Mouse (Mus musculus) kidney, postnatal 36 days (tissue): ENCODE data around the gene 4930470P17Rik.

ENCODE experiments used
- DNase-seq, 2 experiments: peaks; one replicate each; pipeline ENCODE4 v3.0.0; 2021 to 2022; ENCODE audit warnings: mixed read lengths in 2 of 2

The 4930470P17Rik gene

DNA sequence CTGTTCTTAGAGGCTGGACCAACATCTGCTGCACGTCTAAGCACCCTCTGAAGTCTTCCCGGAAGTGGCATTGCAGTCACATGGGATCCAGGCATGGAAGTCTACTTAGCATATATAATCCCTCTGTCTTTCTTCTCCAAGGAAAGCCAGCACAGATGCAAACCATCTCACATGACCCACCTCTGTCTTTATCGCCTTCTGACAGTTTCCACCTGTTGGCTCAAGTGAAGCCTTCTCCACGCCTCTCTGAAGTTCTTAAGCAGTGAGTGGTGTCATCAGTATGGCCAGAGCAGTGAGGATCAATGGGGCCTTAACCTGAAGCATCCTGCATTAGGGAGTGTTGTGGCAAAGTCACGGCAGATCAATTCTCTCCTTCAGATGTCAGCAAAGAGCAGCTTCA lies 23.2 kb downstream of the 4930470P17Rik start:
- no peak for DNase-seq

- DNase-seq = no peak
These were observed 24.3 kb downstream of the 4930470P17Rik start for GRCm38 (mm10) chr2:170577502-170577901.

DNA sequence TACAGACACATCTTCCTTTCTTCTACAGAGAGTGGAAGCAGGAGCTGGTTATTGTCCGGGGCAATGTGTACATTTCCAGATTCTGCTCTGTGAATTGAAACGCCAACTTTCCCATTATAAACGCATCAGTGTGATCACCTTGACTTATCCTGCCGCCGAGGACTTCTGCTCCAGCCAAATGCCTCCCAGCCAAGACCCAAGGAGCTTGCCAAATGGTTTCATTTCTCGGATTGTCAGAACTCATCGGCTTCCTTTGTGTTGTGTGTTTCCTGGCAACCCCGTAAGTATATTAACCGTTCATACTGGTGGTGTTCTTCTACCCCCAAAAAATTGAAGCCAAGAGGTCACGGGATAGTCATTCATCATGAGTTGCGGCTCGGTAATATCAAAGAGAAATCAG lies 25.7 kb downstream of the 4930470P17Rik start:
- DNase-seq = no peak

DNA sequence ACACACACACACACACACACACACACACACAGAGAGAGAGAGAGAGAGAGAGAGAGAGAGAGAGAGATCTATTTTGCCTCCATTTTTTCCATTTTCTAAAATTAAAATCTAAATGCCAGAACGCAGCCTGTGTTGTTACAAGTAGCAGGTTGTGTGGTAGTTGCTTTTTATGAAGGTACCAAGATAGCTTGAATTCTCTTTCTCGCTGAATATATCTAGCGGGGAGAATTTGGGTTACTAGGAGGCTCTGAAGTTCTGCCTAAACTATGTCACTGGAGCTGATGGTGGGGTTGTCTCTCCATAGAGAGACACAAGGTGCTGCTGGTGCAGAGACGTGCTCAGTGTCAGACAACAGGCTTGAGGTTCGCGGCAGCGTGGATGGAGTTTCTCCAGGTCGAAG lies 36.8 kb downstream of the 4930470P17Rik start:
- DNase-seq = no peak

DNA sequence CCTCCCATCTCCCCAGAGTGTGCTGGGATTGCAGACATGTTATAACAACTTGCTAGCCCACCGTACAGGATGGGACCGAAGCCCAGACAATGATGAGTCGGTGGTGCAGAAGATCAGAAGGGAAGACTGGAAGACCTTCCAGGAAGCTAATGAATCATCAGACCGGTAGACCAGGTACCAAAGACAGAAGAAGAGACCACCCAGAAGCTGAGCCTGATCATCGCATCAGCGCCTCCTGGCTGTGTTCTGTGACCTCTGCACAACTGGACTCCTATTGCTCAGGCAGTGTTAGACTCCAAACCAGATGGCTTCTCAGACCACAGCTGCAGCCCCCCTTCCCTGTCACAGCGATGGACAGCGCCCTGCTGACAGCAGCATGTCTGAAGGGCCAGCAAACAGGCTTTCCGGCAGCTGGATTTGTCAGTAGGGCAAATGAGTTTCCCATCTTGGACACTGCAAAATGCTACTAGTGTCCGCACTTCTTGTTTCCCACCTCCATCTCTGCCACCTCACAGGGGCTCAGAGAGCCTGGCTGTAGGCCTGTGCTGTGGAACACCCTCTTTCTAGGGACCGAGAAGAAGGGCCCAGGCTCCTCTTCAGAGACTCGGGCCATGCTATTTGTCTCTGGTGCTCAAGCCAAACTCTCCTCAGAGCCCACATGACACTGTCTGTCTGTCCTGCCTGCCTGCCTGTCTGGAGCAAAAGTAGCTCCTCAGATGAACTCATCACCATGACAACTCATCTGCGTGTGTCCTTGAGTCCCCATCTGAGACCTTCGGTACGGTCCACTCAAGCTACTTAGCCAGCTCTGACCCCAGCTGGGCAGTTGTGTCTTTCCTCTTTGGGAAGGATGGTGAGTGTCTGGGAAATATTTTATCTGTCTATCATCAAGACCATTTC lies 37.6 kb downstream of the 4930470P17Rik start:
- DNase-seq = no peak

GRCm38 (mm10) chr2:170552088-170552487 lies 49.7 kb downstream of the 4930470P17Rik start:
- DNase-seq = no peak

DNA sequence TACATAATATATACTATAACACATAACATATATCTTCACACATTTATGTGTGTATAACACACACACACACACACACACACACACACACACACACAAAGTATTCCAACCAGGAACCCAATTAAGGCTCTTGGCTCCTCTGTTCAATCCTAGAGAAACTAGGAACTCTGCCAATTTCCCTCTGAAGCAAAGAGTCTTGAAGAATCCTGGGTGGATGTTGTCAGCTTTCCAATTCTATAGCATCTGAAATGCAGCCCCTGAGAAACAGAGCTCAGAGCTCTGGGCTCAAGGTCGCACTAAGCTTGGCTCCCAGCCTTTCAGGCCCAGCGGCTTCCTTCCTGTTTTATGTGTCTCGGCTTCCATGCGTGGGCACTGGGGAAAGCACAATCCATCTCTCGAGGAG lies 51.6 kb downstream of the 4930470P17Rik start:
- peak in 1 of 2 experiments; percentile 16 for DNase-seq

- DNase-seq = peak; percentile 59 to 70
These were observed 52.7 kb downstream of the 4930470P17Rik start for GRCm38 (mm10) chr2:170549146-170549545.

DNA sequence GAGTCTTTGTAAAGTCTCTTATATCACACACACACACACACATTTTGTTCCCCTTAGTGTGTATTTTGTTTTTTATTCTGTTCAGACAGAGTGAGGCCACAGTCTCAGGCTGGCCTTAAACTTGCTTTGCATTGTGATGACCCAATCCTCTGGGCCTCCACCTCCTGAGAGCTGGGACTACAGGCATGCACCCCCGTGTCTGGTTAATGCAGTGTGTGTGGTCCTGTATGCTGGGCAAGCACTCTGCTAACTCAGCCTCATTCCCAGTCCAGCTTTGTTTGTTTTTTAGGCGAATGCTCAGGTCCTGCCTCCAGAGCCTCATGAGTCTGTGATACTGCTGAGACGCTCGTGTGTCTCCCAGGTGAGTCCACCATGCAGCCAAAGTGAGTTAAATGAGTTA lies 53.8 kb downstream of the 4930470P17Rik start:
- peak in 1 of 2 experiments; percentile 5 for DNase-seq

DNA sequence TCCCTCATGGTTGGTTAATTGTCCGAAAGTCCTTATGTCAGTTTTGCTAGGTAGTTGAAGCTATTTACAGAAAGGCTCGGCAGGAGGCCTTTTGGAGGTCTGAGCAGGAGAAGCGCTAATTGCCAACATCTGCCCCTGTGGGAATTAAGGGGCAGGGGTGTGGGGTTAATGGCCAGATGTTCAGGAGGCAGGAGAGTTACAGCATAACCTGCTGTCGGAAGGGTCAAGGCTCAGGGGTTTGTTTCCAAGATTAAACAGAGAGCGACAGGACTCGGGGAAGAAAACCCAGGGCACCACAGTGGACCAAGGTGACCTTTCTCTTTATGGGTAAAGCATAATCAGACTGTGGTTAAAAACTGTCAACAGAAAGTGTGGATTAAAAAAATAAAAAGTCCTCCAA lies 54.3 kb downstream of the 4930470P17Rik start:
- peak; percentile 30 to 42 for DNase-seq

DNA sequence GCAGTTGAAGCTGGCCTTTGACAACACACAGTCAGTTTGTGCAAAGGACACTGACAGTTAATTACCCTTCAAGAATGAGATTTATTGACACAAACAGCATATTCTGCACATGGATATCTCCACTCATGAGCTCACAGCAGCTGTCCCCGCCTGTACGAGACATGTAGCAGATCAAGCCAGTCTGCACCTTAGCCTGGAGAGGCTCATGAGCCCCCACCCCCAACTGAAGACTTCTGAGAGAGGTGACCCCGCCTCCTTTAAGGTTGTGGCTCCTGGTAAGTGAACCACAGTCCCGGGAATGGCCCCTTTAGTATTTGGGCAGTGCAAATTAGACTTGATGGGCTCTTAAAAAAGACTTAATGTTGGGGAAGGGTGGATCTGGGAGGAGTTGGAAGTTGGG lies 56.1 kb downstream of the 4930470P17Rik start:
- no peak for DNase-seq

- DNase-seq = peak in 1 of 2 experiments; percentile 15
These were observed 56.9 kb downstream of the 4930470P17Rik start for GRCm38 (mm10) chr2:170544950-170545349.

DNA sequence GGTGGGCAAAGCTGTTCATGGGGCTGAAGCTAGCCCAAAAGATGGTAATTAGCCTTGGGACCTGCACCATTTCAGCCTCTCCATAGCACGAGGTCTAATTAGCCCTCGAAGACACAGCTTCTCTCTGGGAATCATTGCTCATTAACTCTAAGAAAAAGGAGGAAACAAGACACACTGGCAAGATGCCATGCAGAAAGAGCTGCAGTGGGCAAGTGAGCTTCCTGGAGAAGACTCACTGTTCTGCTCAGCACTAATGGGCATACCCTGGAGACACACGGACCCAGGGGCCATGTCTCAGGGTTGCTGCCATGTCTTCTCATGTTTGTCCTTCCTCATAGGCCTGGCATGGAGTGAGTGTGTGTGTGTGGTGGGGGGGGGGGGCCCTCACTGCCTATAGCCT lies 57.7 kb downstream of the 4930470P17Rik start:
- DNase-seq = peak; percentile 24 to 57

- no peak for DNase-seq
These were observed 58.2 kb downstream of the 4930470P17Rik start for GRCm38 (mm10) chr2:170543625-170544024.

- DNase-seq = no peak
These were observed 62.6 kb downstream of the 4930470P17Rik start for GRCm38 (mm10) chr2:170539211-170539610.

- DNase-seq = no peak
These were observed 66.0 kb downstream of the 4930470P17Rik start for GRCm38 (mm10) chr2:170535841-170536240.

DNA sequence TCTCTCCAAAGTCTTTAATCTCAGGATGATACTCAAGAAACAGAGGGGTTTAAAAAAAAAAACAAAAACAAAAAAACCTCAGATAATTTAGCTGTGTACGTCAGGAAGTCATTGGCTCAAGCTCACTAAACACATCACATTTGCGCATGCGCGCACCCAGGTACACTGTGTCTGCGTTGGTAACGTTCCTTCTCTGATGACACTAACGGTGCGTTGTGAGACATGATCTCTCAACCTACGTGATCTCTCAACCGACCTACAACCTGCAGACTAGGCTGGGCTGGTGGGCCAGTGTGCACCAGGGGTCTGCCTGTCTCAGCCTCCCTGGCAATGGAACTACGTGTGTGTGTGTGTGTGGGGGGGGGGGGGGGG lies 67.0 kb downstream of the 4930470P17Rik start:
- no peak for DNase-seq

GRCm38 (mm10) chr2:170534116-170534802 lies 67.6 kb downstream of the 4930470P17Rik start:
- no peak for DNase-seq

- no peak for DNase-seq
These were observed 71.6 kb downstream of the 4930470P17Rik start for GRCm38 (mm10) chr2:170530256-170530655.

- DNase-seq = no peak
These were observed 72.1 kb downstream of the 4930470P17Rik start for GRCm38 (mm10) chr2:170529766-170530165.
